Mouse (Mus musculus) stomach, embryonic 14.5 days (tissue): ENCODE measurements around the gene Arsg. TPM values are rescaled to one million over a fixed set of nuclear protein-coding genes. Genes with fewer than 3 reads are reported as not detected.

Experiments
- ATAC-seq: fragments of 200-750 bp; cut with Nextera tagmentation; 2 replicates; pipeline ENCODE4 v1.8.0; 2017; ENCODE audit warnings: low read depth, moderate TSS enrichment; ENCODE audit not compliant: insufficient number of reproducible peaks, insufficient read depth, low FRiP score
- H3K27ac ChIP-seq: fragments of 300-500 bp; sonication (generic); 2 replicates; pipeline ENCODE4 v1.5.1; 2014; ENCODE audit warnings: mild to moderate bottlenecking, low read length, moderate library complexity, mixed read lengths
- H3K27me3 ChIP-seq: fragments of 300-500 bp; sonication (generic); 2 replicates; pipeline ENCODE4 v1.6.1; 2014; ENCODE audit warnings: low read length, control low read depth, mixed read lengths; ENCODE audit not compliant: control insufficient read depth, insufficient read depth
- H3K36me3 ChIP-seq: fragments of 300-500 bp; sonication (generic); 2 replicates; pipeline ENCODE4 v1.6.1; 2014; ENCODE audit warnings: mild to moderate bottlenecking, control low read depth, low read length, moderate library complexity, mixed read lengths; ENCODE audit not compliant: control insufficient read depth, insufficient read depth
- H3K4me1 ChIP-seq: fragments of 300-500 bp; sonication (generic); 2 replicates; pipeline ENCODE4 v1.6.1; 2014; ENCODE audit warnings: low read length, control low read depth, mixed read lengths; ENCODE audit not compliant: control insufficient read depth, insufficient read depth
- H3K4me2 ChIP-seq: fragments of 300-500 bp; sonication (generic); replicated peaks from 2 replicates; pipeline ENCODE4 v1.6.1; 2014; ENCODE audit warnings: low read depth, low read length, control low read depth
- H3K4me3 ChIP-seq: fragments of 300-500 bp; sonication (generic); 2 replicates; pipeline ENCODE4 v1.5.1; 2014; ENCODE audit warnings: low read depth, low read length, control low read depth
- H3K9ac ChIP-seq: fragments of 300-500 bp; sonication (generic); replicated peaks from 2 replicates; pipeline ENCODE4 v1.6.1; 2014; ENCODE audit warnings: low read depth, mild to moderate bottlenecking, control low read depth, low read length, moderate library complexity, mixed read lengths
- H3K9me3 ChIP-seq: fragments of 300-500 bp; sonication (generic); 2 replicates; pipeline ENCODE4 v1.6.1; 2016; ENCODE audit warnings: low read depth, low read length, control low read depth; ENCODE audit not compliant: control insufficient read depth
- WGBS: fragments of 180-500 bp; shearing (Covaris S2); extraction: QIAGEN DNeasy Blood & Tissue Kit; methylation state at CpG from one replicate; pipeline ENCODE4 v1.1.7; 2014; 5-methylcytosine and 5-hydroxymethylcytosine counted together
- polyA plus RNA-seq: library from polyadenylated mRNA; unstranded; fragments of >200 nt; fragmentation: Nextera tagmentation; extraction: Ambion mirVana; gene quantifications from 2 replicates; pipeline ENCODE4 v1.2.1, GENCODE M21; 2014

Gene Arsg
- polyA plus RNA-seq, 1 experiment from 2014 or later, result 3.5 TPM

GRCm38 (mm10) chr11:109494890-109495770, 22.0 kb downstream of the Arsg start:
- ATAC-seq, result 0 out of 2 replicates have a peak, but pooled peaks have one; percentile 46
- no peak overlapping the region for H3K27ac ChIP-seq
- no peaks in the 10 kb centered on the region for H3K36me3 ChIP-seq
- WGBS, result 36% methylated on average over 24 of the region's 24 CpGs
- H3K9me3 ChIP-seq, result no peaks in the 10 kb centered on the region
- H3K4me1 ChIP-seq, result peaks cover 4% of the 10 kb centered on the region; the same call in 1 of the 2 replicates
- H3K9ac ChIP-seq, result no peak overlapping the region
- H3K4me2 ChIP-seq, result no peak overlapping the region
- no peaks in the 10 kb centered on the region for H3K27me3 ChIP-seq
- no peak overlapping the region for H3K4me3 ChIP-seq

GRCm38 (mm10) chr11:109495771-109496474, 22.7 kb downstream of the Arsg start:
- no peak overlapping the region for H3K4me2 ChIP-seq
- no peak overlapping the region for H3K4me3 ChIP-seq
- no peak for ATAC-seq
- H3K27me3 ChIP-seq, result no peaks in the 10 kb centered on the region
- no peak overlapping the region for H3K27ac ChIP-seq
- H3K9ac ChIP-seq, result no peak overlapping the region
- peaks cover 4% of the 10 kb centered on the region; the same call in 1 of the 2 replicates for H3K4me1 ChIP-seq
- WGBS, result 42% methylated on average over 14 of the region's 14 CpGs
- no peaks in the 10 kb centered on the region for H3K36me3 ChIP-seq
- H3K9me3 ChIP-seq, result no peaks in the 10 kb centered on the region

- Histone ChIP-seq H3K27me3 (no peaks in the 10 kb centered on the region), H3K9me3 (no peaks in the 10 kb centered on the region), H3K4me1 (peaks cover 4% of the 10 kb centered on the region; the same call in 1 of the 2 replicates), H3K4me2 (no peak overlapping the region), H3K36me3 (no peaks in the 10 kb centered on the region), H3K9ac (no peak overlapping the region), H3K27ac (no peak overlapping the region), H3K4me3 (no peak overlapping the region)
- 77% methylated on average over 7 of the region's 7 CpGs for WGBS
- ATAC-seq, result no peak
These were observed 23.4 kb downstream of the Arsg start for GRCm38 (mm10) chr11:109496475-109496993.

GRCm38 (mm10) chr11:109496996-109497714, 24.0 kb downstream of the Arsg start:
- no peak overlapping the region for H3K4me3 ChIP-seq
- no peak for ATAC-seq
- H3K27me3 ChIP-seq, result no peaks in the 10 kb centered on the region
- H3K9me3 ChIP-seq, result no peaks in the 10 kb centered on the region
- H3K9ac ChIP-seq, result no peak overlapping the region
- no peak overlapping the region for H3K27ac ChIP-seq
- H3K4me1 ChIP-seq, result peaks cover 4% of the 10 kb centered on the region; the same call in 1 of the 2 replicates
- H3K36me3 ChIP-seq, result no peaks in the 10 kb centered on the region
- no peak overlapping the region for H3K4me2 ChIP-seq
- WGBS, result 81% methylated on average over 6 of the region's 6 CpGs

- ATAC-seq, result no peak
- Histone ChIP-seq H3K27me3 (no peaks in the 10 kb centered on the region), H3K9ac (no peak overlapping the region), H3K4me2 (no peak overlapping the region), H3K27ac (peak overlapping the region; percentile 10; the same call in 1 of the 2 replicates), H3K36me3 (no peaks in the 10 kb centered on the region), H3K4me1 (peaks cover 4% of the 10 kb centered on the region; the same call in 1 of the 2 replicates), H3K9me3 (no peaks in the 10 kb centered on the region), H3K4me3 (no peak overlapping the region)
- 60% methylated on average over 9 of the region's 9 CpGs for WGBS
These were observed 24.8 kb downstream of the Arsg start for GRCm38 (mm10) chr11:109497990-109498389.

- no peak overlapping the region for H3K4me2 ChIP-seq
- H3K4me3 ChIP-seq, result no peak overlapping the region
- H3K4me1 ChIP-seq, result peaks cover 4% of the 10 kb centered on the region; the same call in 1 of the 2 replicates
- WGBS, result 80% methylated on average over 5 of the region's 5 CpGs
- H3K9ac ChIP-seq, result no peak overlapping the region
- no peaks in the 10 kb centered on the region for H3K36me3 ChIP-seq
- no peak overlapping the region for H3K27ac ChIP-seq
- no peak for ATAC-seq
- H3K9me3 ChIP-seq, result no peaks in the 10 kb centered on the region
- no peaks in the 10 kb centered on the region for H3K27me3 ChIP-seq
These were observed 27.0 kb downstream of the Arsg start for GRCm38 (mm10) chr11:109500206-109500605.

GRCm38 (mm10) chr11:109504977-109505376, 31.8 kb downstream of the Arsg start:
- Histone ChIP-seq H3K4me1 (no peaks in the 10 kb centered on the region), H3K27ac (no peak overlapping the region), H3K27me3 (no peaks in the 10 kb centered on the region), H3K9me3 (no peaks in the 10 kb centered on the region), H3K36me3 (no peaks in the 10 kb centered on the region), H3K4me2 (no peak overlapping the region), H3K9ac (no peak overlapping the region), H3K4me3 (no peak overlapping the region)
- 63% methylated on average over 9 of the region's 9 CpGs for WGBS
- ATAC-seq, result no peak

- WGBS, result 91% methylated on average over 4 of the region's 4 CpGs
- H3K36me3 ChIP-seq, result no peaks in the 10 kb centered on the region
- H3K9me3 ChIP-seq, result no peaks in the 10 kb centered on the region
- no peaks in the 10 kb centered on the region for H3K27me3 ChIP-seq
- ATAC-seq, result no peak
- no peak overlapping the region for H3K27ac ChIP-seq
- no peak overlapping the region for H3K4me3 ChIP-seq
- H3K4me2 ChIP-seq, result no peak overlapping the region
- no peak overlapping the region for H3K9ac ChIP-seq
- no peaks in the 10 kb centered on the region for H3K4me1 ChIP-seq
These were observed 32.6 kb downstream of the Arsg start for GRCm38 (mm10) chr11:109505823-109506222.
